Mouse (Mus musculus): ENCODE results near the gene Mertk.

Gene Mertk

DNA sequence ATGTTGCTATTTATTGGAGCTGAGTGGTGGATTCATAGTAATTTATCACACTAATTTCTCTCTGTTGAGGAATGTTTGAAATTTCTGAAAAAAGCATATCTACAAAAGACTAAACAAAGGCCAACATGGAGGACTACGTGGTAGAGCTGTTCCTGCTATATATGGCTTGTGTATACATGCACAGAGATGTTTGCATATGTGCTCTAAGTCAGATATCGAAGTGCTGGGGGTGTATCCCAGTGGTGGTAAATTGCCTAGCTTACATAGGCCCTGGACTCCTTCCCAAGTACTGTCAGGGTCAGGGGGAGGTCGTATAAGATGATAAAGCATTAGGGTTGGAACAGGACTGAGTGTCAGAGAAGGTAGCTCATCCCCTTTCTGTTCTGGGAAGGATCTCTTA, 133.9 kb downstream of the Mertk start:
- no peak for DNase-seq

DNA sequence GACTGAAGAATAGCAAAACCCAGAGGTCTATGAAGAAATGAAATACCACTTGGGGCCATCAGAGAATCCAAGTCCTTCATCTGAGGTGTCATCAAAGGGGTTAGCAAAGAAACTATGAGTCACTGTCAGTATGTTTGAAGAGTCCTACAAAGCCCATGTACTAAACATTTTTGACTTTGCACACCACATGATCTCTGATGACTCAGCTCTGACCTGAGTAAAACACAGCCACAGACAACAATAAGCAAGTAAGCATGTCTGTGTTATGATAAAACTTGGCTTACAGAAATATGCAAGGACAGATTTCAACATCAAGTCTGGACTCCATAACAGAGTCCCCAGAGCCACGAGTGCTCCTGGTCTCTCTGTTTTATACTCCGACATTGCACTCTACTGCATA, 134.3 kb downstream of the Mertk start:
- DNase-seq, result no peak

DNA sequence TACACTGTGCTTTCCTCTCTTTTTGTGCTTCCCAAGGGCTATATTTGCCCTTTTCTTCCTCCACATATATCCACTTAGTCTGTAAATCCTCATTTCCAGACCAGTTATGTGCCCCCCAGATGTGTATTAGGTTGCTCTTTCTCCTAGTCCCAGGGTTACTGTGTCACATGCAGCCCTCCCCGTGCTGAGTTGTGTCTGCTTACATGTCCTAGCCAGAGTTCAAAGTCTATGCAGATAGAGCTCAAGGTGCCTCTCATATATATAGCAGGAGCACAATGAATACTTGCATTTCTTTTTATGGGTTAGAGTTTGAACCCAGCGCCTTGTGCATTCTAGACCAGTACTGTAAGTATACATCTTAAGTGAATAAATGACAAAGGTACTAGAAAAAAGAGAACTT, 134.7 kb downstream of the Mertk start:
- DNase-seq, result no peak

DNA sequence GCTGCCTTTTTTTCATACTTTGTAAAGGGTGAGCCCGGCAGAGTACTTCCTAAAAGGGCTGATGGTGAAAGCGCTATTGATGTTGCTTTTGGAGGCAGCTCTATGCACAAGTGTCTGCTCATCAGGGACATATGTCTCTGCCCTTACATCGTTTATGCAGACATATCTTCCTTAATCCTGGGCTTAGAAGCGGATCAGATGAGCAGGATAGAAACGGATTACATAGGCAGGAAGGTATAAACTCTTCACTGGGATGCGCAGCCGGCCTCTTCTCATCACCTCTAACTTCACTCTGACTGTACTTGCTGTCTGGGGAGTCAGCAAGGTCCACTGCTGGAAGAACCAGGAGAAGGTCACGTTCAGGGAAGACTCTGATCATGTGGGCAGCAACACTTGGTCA, 138.8 kb downstream of the Mertk start:
- DNase-seq, result no peak

DNA sequence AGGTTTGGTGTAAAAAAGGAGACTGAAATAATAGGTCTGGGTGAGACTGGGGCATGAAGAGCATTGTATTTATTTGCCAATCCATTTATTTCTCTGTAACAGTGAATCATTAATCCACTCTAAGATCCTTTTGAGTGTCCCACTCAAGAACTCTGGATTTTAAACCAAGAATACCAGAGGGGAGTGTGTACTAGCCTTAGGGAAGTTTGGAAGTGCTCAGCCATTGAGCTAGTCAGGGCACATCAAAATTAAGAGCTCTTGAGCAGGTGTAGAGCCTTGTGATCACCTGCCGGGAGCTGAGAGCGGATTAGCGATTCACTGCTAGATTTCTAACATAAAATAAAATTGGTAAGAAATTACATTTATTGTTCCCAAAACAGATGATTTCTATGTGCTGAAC, 139.9 kb downstream of the Mertk start:
- no peak for DNase-seq

DNA sequence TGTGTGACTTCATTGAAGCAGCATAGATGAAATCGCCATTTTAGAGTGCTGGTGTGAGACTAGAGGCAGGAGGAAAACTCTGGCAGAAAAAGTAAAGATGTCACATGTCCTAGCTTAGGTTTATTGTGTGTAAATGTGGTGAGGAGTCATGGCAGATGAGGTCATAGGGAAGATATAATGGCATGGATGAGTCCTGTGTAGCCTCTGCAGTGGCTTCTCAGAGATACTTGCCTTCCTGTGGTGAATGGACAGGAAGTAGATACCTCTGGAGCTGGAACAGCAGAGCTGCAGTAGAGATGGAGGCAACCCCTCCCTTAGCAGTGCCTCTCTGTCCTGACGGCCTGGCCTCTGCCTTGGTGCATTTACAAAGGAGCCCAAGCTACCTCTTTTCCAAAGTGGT, 140.7 kb downstream of the Mertk start:
- no peak for DNase-seq

DNA sequence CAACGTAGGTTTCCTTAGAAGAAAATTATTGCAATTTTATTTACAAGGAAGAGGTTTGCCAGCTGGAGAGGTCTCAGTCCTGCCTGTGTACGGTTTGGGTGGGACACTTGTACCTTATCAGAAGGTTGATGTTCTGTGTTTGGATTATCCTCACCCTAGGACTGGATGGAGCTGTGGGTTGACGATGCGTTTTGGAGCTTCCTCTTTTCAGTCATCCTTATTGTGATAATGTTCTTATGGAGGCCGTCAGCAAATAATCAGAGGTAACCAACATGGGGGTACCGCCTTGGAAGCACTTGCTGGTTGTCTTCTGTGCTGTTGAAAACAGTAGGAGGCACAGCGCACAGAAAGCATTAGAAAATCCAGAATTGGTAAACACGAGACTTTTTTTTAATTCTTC, 143.7 kb downstream of the Mertk start:
- no peak for DNase-seq

DNA sequence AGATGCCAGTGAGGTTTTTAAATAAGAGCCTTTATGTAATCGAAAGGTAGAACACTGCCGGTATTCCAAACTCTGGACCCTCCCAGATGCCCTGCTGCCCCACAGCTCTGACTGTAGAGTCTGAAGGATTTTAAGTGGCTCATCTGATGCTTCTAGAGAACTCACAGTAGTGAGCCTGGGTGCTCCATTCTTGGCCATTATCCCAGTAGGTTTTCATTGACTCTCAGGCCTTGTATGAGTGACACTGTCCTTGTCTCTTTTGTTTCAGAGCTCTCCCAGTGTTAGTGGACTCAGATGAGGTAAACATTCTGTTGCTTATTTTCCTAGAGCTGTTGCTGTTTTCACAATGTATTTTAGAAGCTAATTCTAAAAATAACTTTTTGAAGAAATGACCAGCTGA, 151.3 kb downstream of the Mertk start:
- DNase-seq, result no peak
